Mouse (Mus musculus): Measurements from ENCODE around the gene Gm21119.
"Not testable (repeated sequence)": the region's sequence is repeated elsewhere in the genome, so short reads cannot be mapped to it uniquely, and the experiment has no call there.

The Gm21119 gene

DNA sequence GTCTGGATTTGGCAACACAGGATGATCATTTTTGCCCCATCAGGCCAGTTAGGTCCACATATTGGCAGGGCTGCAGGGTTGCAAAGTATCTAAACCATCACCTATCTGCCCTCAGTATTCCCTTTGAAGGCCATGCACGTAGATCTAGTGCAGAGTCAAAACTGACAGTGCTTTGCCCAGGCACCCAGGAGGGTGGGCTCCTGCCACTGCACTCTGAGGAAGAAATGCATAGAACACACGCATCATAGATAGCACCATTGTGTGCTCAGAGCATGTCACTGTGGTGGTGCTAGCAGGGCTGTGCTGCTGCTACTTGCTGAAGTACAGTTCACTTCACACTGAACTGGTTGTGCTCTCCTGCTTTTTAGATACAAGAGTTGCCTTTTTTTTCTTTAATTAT lies at the start of gene Gm21119:
Gene Gm21119 (plus strand): TSS at position 301 of the 400 bp plus-strand sequence.
- DNase-seq = not testable (repeated sequence)

DNA sequence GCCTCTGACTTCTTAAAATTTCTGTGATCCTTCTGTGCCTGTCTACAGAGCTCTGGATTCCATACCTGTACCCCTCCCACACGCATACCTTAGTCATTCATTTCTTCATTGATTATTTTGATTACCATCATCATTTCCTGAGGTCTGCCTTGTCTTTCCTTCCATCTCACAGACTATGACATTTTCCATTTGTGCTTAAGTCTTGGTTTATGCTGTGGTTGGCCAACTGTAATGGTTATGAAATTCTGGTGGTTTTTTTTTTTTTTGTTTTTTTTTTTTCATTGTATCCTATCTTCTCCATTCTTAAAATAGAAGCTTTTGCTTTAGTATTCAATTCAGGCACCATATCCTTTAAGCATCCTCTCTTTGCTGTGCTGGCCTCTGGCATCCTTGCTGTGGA lies 48.0 kb upstream of the Gm21119 start:
- DNase-seq = not testable (repeated sequence)

DNA sequence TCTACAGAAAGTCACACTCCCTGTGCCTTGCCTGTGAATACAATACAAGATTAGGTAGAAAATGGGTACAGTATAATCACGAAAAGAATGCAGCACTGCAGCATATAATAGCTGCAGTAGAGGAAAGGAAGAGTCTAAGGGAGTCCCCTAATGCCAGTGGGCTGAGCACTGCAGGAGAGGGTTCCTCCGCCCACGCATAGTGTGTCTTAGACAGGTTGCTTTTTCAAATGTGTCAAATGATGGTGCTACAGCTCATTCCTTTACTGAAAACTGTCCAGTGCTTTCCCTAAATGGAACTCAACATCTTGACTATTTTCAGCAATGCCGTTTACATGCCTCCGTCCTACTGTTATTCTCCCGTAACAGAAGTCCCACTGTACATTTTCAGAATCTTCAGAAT lies 33.6 kb upstream of the Gm21119 start:
- DNase-seq = not testable (repeated sequence)

DNA sequence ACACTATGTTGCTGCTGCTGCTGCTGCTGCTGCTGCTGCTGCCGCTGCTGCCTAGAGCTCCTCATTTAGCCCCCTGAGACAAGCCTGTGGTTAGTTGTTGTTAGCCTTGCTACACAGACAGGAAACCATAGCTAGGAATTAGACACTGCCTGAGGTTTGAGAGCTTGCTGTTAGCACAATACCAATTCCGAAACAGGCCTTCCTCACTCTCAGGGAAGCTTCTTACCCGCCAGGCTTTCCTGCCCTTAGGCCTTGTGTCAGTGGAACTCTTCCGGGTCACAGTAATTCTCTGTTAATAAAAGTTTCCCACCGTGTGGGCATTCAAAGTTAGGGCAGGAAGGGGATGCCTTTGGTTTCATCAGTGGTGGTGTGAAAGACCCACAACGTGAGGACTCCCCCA lies 31.9 kb upstream of the Gm21119 start:
- not testable (repeated sequence) for DNase-seq

DNA sequence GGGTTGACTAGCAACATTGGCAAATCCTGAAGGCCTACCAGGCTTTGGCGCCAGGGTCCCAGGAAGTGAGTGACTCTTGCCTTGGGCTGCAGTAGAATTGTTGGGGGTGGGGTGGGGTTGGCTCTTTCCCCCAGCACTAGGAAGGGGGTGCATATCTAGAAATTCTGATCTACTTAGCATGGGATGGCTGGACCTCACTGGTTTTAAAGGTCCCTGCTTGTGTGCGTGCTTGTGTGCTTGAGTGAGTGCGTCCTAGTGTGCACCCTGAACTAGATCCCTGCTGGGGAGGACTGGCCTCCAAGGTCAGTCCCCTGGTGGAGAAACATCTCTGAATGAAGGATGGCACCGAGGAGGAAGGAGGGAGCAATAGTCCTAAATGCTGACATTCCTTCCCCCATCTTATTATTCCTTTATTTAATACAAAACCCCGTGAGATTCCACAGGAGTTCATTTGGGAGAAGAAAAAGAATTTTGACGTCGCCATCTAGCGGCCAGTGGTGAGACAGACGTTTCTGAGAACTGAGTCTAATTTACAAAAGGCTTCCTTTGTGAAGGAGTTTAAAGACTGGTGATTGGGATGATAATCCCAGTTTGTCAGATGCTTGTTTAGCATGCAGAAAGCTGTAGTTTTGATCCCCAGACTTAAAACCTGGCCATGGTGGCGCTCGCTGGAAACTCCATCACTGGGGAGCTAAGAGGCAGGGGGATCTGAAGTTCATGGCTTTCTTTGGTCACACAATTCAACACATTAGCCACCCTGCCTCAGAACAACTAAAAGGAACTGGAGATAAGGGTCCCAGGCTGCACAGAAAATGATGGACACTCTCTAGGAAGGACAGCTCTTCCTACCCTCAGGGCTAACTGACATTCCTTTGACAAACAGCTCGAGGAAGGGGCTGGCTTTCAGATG lies 26.2 kb upstream of the Gm21119 start:
- not testable (repeated sequence) for DNase-seq

DNA sequence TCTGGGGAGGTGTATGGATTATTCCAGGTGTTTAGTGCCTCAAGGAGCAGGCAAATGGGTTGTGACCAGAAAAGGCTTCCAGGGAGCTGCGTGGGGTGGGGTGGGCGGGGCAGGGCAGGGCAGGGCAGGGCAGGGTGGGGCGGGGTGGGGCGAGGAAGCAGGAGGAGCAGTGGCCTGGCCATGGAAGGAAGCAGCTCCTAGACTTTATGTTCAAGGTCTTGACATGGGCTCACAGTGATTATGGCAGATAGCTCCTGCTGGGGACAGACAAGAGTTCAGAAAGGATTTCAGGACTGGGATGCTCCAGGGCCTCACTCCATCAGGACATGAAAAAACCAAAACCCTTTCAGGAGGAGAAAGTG lies 25.6 kb upstream of the Gm21119 start:
- peak in 1 of 2 experiments; percentile 7 for DNase-seq

DNA sequence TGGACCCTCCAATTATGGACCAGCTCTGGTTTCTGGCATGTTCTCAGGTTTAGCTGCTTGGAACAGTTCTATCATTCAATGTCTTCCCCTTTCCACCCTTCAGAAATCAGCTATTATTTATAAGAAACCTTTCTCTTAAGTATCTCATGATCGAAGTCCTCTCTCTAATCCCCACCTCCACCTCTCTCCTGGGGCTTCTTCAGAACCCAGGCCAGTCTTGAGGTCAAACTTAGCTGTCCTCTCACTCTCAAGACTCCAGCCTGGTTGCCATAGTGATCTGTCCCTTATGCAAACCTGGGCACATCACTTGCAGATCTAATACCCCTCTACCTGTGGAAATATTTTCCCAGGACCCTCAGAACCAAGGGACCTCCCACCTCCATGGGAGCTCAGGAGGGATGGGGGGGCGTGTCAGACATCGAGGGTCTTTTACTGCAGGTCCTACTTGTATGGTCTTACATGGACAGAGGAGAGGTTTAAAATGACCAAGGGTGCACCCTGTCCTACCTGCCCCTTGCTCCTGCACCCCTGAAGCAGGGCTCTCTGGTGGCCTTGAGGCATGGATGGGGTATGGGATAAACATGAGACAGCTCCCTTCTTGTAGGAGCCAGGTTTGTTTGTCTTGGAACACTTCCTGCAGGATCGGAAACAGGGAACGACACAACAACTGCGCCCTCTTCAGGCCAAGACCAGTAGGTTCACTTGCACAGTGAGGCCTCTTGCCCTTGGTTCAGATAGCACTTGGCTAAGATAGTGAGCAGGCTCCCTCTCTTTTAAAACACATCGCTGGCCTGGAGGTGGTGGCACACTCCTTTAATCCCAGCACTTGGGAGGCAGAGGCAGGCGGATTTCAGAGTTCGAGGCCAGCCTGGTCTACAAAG lies 24.4 kb upstream of the Gm21119 start:
- peak; percentile 36 to 38 for DNase-seq

DNA sequence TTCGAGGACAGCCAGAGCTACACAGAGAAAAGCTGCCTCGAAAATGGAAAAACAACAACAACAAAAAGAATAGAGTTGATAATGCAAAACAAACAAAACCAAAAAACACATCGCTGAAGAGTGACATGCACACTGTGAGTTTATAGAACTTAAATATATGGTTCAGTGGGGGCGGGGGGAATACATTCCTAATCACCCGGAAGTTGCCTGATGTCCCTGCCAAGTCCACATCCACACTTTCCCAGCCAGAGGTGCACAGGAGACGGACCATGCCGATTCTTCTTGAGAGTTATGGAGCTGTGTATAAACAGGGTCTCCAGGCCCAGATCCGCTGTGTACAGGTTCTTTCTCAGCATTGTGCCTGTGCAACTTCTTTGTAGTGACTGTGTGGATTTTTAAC lies 23.7 kb upstream of the Gm21119 start:
- DNase-seq = not testable (repeated sequence)

DNA sequence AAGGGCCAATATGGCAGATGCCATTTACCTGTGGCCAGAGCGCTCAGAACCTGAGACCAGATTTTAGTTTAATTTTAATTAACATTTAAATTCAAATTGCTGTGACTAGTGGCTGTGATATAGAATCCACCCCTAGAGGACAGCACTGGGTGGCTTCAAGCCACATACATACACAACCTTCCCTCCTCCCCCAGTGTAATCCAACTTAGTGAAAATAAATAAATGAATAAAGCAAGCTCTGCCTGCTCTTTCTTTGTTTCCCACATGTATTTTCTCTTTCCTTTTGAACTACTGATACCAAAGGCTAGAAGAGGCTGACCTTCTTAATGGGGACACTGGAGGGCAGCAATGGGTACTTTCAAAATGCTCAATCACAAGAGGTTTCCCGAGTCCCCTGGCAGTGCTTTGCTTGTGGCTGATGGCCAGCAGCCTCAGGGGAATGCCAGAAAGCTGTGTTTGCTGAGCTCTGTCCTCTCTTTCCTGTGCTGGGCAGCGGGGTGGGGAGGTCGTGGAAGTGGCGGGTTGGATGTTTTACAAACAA lies 21.9 kb upstream of the Gm21119 start:
- not testable (repeated sequence) for DNase-seq

DNA sequence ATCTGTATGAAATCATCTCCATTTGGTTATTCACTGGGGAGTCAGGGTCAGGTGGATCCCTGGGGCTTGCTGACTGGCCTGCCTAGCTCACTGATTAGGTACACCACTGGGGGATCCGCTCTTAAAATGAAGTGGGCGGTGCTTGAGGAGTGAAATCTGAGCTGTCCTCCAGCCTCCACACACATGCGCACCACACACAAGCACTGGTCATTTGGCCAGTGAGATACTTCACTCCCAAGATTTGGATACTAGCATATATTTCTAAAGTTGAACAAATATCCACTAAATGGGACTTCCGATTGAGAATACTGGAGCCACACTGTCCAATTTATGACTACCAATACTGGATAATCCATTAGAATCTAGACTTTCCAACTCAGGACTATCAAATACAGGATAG lies 20.9 kb upstream of the Gm21119 start:
- peak; percentile 35 to 47 for DNase-seq

DNA sequence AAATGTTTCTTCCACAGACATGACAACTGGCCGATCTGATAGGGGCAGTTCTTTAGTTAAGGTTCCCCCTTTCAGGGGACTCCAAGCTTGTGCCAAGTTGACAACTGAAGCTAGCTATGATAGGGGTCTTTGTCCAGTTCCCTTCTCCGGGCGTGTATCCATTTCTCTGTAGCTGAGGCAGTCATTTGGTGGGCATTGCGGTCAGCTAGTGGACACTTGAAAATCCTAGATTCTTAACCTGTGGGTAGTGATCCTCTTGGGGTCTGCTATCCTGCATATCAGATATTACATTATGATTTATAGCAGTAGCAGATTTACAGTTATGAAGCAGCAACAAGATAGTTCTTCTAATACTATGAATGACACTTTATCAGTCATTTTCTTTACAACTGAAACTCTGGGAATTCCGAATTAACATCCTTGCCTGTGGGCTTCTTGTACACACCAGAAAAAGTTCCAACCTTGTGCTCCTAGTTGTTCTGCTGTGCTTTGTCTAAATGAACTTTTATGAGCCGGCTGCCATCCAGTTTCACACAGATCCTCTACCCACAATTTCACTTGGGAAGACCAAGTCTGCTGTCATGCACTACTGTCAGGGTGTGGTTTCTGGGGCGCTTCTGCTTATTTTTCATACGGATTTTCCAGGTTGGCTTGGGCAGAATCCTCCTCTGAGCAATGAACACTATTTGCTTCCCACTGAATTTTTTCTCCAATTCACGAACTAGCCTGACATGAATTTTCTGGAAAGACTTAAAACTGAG lies 18.5 kb upstream of the Gm21119 start:
- peak in 1 of 2 experiments; percentile 9 for DNase-seq

DNA sequence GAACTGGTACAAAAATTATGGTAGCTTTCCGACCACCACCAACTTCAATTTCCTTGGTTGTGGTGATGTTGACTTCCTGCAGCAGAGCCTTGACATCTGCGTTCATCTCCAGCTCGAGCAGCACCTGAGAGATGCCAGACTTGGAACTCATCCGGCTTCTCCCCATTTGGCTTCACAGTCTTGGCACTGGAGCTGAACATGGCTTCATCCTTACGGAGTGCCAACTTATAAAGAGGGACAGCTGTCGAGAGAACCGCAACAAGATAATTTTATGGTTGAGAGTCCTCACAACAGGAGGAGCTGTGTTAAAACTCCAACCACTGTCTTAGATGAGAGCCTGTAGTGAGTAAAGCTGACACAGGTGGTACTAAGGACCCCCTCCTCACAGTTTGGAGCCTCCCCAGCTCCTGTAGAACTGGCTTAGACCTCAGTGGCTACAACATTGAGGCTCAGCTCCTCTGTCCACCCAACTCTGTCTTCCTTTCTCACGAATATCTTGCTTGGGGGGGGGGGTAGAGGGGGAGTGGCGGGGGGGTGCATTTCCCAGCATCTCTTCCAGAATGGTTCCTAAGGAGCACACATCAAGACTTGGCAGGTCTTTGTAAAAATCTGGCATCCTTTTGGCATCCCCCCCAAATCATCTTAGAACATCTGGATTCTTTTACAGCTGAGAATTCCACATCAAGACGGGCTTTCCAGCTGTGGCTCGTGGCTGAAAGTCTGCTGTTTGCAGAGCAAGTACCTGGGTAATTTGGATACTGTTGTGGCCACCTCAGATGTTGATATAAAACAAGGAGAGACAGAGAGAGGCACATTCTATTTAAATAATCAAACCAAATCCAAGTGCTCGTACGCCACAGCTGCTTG lies 17.6 kb upstream of the Gm21119 start:
- peak; percentile 33 to 38 for DNase-seq

DNA sequence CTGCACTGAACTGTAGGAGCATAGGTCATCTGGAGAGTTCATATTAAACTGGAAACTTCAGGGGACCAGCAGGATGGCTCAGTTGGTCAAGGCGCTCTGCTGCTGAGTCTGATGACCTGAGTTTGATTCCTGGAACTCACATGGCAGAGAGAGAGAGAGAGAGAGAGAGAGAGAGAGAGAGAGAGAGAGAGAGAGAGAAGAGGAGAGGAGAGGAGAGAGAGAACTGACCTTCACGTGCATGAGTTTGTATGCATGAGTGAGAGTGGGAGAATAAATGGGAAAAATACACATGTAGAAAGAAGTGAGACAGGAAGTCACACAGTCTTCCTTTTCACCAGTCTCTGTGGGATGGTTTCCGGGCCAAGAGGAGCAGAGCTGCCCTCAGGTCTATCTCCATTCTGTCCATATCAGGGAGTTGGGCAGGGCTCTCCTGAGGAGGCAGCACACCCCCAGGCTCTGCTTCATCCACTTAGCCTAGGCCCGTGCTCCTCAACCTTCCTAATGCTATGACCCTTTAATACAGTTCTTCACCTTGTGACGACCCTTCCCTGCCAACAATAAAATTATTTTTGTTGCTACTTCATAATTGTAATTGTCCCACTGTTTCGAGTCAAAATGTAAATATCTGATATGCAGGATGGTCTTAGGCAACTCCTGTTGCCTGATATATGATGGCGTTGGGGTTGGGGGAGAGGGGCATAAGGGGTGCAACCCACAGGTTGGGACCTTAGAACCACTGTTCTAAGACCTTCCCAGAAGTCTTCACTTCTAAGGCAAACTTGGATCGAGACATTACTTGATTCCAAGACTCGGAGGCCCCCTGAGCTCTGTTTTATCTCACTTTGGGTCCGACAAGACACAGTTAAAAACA lies 16.2 kb upstream of the Gm21119 start:
- not testable (repeated sequence) for DNase-seq

DNA sequence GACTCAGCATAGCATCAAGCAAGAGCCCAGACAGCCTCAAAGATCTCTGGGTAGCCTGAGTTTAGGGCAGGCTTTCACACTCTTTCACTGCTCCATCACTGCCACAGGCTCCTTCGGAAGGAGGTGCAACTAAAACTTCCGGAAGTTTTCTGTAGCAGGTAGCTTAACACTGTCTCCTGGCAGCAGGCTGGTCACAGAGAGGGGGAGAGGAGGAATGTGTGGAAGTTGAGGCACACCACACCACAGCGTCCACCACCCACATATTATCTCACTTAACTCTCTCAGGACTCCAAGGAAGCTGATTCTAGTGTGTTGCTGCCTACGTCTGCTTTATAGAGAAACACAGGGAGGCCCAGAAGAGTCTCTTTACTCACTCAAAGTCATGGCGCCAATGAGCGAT lies 15.4 kb upstream of the Gm21119 start:
- DNase-seq = not testable (repeated sequence)

DNA sequence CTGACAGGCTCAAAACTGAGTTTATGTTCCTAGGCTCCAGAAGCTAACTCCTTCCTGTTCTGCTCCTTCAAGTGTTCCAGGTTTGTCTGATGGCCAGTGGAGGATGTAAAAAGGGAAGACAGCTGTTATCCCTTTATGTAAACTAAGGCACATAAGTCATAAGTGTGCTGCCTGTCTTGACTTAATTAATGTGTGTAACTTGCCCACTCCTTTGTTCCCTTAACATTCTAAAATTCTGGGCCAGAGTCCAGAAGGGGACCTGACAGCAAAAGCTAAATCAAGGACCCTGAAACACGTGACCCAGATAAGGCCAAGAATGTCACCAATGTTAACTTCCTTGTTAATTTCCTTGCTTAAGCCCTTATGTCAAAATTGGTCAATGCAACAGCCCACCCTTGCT lies 3.9 kb upstream of the Gm21119 start:
- not testable (repeated sequence) for DNase-seq

DNA sequence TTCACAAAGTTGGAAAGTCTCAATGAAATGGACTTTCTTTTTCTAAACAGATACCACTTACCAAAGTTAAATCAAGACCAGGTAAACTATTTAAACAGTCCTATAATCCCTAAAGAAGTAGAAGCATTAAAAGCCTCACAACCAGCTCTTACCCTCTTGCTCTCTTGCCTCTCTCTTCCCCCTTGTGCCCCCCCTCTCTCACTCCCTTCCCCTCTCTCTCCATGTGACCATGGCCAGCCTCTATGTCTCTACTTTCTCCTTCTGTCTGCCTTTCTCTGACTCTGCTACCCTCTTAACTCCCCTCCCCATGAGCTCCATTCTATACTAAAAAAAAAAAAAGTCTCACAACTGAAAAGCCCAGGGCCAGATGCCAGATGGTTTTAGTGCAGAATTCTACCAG lies 2.0 kb upstream of the Gm21119 start:
- DNase-seq = not testable (repeated sequence)

DNA sequence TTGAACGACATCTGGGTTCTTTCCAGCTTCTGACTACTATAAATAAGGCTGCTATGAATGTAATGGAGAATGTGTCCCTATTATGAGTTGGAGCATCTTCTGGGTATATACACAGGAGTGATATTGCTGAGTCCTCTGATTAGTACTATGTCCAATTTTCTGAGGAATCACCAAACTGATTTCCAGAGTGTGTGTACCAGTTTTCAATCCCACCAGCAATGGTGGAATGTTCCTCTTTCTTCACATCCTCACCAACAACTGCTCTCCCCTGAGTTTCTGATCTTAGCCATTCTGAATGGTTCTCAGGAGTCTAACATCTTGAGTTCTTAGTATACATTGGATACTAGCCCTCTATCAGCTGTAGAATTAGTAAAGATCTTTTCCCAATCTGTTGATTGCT lies 16.0 kb downstream of the Gm21119 start:
- DNase-seq = not testable (repeated sequence)

DNA sequence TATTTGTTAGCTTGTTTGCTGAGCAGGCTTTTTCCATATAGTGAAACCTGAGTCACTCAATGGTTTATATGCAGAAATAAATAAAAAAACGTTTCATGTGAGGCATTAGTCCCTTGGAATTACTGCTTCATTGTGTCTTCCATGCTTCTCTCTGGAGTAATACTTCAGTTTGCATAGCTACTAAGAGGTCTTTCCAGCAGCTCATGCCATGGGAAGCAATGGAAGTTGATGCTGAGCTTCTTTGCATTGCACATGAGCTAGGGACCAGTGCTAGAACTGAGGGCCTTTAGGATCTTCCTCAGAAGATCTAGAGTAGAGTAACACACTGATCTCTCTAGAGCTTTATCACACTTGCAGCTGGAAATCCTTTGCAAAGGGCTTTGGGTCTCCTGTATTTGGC lies 23.2 kb downstream of the Gm21119 start:
- not testable (repeated sequence) for DNase-seq

DNA sequence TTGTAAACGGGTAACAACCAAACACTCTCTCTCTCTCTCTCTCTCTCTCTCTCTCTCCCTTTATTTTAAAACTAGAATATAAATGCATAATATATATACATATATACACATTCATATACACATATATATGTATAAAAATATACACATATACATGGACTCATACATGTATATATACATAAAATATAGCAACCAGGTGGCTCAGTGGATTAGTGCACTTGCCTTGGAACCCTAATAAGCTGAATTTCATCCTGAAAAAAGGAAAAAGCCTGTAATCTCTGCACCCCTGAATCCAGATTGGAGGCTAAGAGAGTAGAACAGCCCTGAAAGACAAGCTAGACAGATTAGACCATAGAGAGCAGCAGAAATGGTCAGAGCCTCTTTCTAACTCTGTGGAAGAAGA lies 28.8 kb downstream of the Gm21119 start:
- DNase-seq = not testable (repeated sequence)

DNA sequence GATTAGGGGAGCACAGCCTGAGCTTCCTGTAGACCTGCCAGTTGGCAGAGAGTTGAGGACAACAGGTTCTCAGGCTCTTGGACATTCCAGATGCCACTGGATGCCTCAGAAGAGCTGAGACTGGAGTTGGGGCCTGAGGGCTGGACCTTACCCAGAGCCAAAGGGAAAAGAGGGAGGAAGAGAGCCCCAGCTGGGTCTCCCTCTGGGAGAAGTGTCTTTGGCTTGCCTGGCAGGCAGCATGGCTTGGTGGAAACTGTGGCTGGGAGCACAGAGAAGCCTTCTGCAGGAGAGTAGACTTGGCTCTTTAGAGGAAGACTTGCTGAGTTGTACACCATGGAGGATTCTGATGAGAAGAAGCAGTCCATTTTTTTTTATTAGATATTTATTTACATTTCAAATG lies 38.3 kb downstream of the Gm21119 start:
- DNase-seq = peak; percentile 3 to 4
